Mouse (Mus musculus): Measurements from ENCODE around the gene Shh.

Gene Shh

DNA sequence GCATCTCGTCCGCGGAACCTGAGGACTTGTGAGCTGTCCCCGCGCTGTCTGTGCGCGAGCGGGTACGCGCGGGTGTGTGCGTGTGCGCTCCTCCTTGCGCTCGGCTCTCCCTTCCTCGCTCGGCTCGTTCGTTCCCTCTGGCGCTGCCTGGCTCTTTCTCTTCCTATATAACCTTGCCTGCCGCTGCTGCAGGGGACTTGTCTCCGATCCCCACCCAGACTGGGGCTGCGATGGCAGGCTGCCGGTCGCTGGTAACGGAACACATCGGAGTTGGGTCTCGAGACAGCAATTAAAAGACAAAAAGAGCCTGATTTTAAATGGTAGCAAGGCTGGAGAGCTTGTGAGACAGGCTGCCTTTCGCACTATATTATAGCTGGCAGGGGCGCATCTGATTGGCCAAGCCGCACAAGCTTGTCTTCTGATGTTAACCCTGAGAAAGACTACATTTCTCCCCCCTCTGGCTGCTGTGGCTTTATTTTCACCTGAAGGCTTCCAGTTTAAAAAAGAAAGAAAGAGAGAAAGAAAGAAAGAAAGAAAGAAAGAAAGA lies at the start of gene Shh:
Gene Shh, minus strand, starts transcription at position 497 of the 547 bp plus-strand sequence.
- no peak for DNase-seq

DNA sequence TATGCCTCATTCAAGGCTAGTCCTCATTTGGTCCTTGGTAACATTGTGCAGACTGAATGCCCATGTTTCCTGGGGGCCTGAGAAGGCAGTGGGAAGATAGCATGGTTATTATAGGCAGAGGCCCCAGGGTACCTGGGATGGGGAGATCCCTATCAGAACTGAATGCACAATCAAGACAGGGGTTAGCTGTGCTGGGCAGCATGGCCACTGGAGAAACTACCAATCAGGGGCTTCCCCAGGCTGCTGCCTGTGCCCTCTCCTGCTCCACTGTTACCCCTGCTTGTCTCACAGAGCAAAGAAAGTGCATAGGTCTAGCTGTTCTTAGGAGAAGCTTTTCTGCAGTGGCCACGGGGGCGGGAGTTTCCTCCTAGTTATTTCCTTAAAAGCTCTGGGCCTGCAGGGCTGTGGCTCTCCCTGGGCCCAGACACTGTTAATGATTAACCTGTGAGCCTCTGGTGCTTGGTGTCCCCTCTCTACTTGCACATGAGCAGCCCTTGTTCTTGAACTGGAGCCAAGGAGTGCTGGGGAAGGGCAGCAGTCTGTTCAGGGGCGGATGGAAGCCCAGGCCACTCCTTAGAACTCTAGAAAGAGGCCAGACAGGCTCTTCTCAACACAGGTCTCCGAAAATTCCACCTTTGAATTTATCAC lies 33.9 kb upstream of the Shh start:
- DNase-seq: no peak

DNA sequence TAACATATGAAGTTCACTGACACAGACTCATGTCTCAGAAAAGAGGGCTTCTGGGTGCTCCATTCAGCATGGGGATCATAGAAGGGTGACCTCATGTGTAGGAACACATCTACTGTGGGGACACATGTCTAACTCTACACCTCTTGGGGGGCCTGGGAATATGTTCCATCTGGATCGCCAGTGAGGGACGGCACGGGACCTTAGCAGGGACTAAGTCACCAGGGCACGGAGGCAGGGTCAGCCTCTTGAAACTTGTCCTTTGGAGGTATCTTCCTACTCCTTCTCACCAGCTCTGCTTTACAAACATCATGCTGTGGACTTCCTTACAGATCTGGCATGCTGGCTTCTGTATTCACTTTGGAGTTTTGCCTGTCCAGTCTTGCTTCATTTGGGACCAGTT lies 31.8 kb upstream of the Shh start:
- no peak for DNase-seq

DNA sequence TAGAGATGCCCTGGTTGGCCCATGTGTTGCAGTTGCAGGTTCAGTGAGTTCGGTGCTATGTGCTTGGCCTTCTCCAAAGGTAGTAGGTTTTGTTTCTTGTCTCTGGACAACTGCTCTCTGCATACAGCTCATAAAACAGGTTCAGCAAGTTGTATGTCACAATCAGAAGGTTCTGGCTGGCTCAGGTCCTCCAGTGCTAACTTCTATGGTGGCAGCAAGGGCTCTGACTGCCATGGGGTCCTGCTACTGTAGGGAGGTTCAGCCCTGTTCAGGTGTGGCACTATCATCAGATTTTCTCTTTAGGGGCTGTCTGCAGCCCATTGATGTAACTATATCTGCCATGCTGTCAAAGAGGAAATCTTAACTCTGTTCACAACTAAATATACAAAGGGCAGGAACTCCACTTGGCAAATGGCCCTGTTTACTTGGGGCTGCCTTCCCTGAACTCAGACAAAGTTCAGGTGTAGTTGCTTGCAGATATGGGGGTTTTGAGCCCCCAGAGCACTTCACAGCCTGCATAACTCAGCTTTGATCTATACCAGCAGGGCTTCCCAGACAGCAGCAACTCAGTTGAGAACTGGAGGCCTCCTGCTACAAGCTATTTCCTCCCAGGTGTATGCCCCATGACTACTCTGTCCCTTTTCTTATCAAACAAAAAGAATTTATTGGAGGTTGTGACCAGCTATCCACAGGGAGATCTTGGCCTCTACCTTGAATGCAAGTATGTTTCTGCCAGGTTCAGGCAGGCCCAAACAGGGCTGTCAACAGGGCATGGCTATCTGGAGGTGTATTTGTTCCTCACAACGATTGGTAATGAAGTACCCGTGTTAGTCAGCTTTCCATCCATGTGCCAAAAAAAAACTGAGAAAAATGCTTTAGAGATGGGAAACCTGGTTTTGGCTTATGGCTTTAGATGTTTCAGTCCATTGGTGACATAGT lies 28.9 kb upstream of the Shh start:
- DNase-seq: no peak

DNA sequence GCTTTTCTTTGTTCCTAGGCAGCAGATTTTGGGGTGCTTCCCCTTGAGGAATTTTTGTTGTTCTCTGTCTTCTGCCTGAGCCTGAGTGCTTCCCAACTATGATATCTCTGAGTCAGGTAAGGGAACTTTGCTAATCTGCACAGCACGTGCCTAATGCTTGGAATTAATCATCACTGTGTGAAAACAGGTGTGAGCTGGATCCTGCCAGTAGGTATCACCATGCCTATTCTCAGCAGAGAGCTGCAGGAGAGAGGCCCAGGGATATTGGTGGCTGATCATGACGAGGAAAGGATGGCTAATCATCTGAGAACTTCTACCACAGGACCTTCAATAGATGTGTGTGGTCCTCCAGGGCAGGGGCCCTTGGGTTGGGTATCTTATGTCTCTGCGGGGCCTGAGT lies 26.5 kb upstream of the Shh start:
- DNase-seq: no peak

DNA sequence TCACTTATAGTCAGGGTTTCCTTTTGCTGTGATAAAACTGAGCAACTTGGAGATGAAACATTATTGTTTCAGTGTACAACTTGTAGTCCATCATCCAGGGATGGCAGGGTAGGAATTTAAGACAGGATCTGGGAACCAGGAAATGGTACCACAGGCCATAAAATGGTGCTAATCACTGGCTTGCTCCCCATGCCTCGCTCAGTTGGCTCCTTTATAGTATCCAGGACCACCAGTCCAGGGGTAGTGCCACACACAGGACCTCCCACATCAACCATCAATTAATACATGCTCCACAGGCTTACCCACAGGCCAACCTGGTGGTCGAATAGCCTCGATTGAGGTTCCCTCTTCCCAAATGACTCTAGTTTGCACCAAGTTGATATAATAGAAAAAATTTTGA lies 15.9 kb upstream of the Shh start:
- no peak for DNase-seq

DNA sequence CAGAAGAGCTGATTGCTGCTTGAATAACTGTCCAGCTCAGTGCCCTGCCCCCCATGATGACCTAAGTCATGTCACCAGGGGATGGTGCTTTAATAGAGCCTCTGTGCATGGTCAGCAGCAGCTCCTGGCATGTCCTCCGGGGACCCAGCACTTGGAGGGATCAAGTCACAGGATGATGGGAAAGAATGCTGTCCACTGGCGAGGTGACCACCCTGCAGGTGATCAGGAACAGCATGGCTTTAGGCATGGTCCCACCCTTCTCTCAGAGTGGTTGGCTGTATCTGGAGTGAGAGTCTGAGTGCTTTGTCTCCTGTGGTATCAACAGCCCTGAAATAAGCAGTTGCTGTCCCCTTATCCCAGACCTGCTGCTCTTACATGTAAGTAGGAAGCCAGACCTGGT lies 14.7 kb upstream of the Shh start:
- DNase-seq: no peak

DNA sequence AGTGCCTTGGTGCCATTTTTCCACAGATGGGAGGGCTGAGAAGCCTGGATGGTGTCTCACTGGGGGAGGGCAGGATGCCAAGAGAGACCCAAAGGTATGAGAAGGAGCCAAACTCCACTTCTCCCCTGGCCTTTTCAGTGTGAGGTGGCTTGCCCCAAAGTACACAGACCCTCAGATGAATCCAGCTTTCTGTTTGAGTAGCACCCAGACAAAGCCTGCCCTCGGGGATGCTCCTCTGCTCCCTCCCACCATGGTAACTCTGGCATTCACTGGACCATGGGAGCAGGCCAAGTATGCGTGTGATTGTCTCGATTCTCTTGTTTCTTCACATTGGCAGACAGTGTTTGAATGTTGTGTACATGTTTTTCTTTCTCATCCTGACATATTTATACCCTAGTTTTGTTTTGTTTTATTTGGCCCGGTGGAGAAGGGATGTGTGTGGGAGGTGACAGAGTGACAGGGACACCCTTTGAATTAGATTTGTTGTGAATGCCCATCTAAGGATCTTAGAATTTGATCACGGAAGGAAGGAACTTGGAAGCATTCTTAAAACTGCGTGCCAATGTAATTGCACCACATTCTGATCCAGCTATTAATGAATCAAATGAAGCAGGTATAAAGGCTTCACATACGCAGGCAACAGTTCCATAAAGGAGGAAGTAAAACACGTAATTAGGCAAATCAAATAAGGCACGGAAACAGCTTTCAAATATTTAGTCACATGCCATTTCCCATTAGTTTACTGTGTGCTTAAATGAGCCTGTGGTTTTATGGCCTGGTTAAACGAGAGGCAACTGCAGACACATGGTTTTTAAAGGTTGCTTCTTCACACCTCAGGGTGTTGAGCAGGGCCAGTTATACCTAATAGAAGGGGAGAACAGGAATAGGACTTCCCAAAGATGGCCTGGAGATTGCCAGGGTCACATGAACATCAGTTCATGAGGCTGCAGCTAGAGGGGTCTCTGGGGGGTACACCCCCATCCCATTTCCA lies 9.6 kb upstream of the Shh start:
- DNase-seq: no peak

DNA sequence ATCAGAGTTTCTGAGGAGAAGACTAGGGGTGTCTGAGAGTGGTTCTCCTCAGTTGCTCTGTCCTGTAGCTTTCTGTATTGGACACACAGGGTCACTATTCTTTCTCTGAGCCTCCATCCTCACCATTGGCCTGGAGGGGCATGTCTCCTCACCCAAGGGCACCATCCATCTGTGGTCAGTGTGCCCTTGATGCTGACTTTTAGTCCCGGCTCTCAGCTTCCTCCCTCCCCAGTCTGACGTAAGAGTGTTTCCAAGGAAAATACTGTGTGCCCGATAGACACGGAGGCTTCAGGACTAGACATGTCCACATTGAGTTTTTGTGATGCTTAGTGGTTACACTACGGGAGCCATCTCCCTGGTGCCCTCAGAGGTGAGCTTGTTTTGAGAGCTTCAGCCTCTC lies 6.5 kb upstream of the Shh start:
- DNase-seq: no peak

DNA sequence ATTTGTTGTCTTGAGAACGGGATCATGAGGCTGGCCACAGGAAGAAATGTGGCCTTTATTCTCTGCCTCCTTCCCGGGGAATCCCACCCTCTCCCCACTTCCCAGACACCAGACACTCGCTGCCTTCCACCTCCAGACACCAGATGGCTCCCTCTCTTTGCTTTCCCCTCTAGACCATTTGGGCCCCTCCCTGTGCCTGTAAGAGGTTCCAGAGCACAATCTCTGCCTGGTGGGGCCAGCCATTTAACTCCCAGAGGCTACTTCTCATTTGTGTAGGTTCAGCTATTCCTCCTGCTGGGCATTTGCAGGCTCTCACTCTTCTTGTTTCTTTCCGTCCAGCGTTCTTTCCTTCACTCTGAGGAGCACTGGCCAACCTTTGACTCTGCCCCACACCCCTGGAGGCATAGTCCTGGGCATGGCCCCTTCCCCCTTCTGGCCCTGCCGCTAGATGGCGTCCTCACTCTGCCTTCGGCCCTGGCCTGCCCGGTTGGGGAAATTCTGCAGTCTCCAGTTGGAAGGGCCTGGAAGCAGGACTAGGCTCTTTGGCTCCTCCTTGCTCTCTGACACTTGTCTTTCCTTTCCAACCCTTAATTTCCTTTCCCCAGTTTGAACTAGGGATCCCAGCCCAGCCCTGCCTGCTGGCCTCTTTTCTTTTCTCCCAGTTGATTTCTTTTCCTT lies 2.6 kb upstream of the Shh start:
- DNase-seq: no peak

DNA sequence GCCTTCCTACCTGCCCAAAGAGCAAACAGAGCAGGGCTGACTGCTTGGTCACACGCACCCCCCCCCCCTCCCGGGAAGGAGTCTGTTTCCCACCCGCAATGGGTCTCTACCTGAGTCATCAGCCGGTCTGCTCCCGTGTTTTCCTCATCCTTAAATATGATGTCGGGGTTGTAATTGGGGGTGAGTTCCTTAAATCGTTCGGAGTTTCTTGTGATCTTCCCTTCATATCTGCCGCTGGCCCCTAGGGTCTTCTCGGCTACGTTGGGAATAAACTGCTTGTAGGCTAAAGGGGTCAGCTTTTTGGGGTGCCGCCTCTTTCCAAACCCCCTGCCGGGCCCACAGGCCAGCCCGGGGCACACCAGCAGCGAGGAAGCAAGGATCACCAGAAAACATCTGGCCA lies 705 bp downstream of the Shh start:
- no peak for DNase-seq

DNA sequence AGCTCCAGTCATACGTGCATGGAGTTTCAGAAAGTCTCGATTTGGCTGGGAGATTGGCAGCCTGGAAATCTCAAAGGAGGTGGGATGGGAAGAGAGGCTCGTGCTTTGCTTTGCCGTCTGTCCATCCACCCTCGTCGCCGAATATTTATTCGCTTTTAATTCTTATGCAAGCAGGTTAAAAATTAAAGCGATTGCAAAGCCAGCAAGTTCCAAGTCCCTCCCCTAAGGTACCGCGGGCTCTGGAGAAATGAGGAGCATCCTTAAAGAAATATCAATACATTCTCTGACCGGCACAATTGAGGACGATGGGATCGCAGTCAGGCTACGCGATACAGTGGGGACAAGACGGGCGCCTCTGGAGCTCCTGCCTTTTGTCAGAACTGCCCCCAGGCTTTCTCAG lies 1.5 kb downstream of the Shh start:
- no peak for DNase-seq

DNA sequence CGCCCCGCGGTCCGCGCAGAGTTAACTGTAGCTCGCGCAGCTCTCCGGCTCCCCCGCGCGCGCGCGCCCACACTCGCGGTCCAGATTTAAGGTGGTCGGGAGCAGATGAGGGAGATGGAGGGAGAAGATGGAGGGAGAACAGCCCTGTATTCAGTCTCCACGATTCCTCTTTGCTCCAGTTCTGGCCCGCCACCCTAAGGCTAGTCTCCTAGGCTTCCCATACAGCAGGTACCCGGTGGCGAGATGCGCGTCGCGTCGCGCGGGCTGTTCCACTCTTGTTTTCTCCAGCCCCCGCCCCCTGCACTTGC lies 2.0 kb downstream of the Shh start:
- DNase-seq: no peak

DNA sequence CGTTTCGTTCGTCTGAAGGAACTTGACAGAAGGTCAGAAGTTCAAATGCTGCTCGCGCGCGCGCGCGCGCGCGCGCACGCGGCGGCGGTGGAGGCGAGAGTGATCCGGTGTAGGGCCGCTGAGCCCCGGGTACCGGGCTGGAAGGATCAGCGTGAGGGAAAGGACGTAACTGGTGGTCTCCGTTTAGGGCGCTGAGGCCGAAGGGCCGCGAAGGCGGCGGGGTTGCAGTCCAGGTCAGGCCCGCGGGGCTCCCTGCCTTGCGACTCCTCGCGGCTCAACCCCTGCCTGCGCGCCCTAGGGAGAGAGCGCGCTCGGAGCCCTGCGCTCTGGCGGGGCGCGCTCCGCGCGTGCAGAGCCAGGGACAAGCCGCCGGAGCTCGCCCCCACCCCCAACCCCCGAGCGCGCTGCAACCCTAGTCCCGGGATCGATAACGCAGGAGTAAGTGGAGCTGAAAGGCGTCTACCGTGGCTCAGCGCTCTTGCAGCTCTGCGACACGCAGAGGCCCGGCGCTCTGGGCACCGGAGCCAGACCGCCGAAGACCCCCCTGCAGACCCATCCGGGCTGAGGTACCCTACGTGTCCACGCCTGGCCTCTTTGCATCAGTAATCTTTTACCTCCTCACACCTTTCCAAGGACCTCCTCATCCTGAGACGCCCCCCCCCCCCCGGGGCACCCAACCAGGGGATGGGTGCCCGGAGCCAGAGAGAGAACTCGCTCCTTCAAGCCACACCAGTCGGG lies 2.5 kb downstream of the Shh start:
- no peak for DNase-seq

DNA sequence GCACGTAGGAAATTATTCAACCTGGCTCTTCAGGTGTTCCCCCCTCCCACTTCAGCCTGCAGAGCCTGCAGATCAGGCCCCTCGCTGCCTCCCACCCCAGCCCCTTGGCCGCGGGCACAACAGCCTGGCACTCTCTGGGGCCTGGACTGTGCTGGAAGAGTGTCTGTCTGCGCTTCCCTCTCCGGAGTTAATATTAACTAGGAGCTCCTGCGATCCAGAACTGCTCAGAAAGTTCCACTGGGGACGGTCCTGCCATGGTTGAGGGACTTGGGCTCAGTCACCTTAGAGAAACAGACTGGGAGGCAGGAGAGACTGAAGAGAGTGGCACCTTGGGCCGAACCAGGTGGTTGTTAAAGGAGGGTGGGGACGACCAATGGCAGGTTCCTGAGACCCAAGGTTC lies 3.4 kb downstream of the Shh start:
- DNase-seq: no peak

DNA sequence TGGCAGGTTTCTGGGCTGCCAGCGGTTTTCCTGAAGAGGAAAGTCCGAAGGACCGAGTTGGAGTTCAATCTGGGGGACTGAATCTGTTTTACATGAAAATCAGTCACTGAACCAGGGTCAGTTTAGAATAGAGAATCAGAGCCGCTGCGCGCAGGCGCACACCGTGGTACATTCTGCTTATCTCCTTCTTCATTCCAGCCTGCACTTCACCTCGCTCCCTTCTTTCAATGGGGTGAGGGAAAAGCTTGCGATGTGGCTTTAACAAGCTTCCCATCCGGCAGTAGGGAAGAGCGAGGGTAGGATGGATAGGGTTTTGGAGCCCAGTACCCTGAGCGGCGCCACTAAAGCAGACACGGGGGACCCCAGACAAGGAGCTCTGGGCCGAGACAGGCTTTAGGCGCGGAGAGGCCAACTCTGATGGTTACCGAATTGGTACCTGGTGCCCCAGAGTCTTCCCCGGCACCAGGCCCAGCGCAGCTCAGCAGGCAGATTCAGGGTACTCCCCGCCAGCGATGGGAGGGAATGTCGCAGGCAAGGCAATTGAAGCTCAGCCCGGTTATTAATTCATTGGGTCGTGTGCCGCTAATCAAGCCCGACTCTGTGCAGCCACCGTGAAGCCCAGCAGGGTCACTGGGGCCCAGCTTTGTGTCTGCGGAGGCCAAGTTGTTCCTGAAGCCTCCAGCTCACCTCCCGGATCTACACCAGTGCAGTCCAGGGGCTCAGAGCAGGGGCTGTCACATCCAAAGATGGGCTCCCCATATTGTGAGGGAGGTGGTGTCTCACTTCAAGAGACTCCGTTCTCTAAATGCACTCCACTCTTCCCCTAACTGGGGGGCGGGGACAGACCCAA lies 4.1 kb downstream of the Shh start:
- no peak for DNase-seq

DNA sequence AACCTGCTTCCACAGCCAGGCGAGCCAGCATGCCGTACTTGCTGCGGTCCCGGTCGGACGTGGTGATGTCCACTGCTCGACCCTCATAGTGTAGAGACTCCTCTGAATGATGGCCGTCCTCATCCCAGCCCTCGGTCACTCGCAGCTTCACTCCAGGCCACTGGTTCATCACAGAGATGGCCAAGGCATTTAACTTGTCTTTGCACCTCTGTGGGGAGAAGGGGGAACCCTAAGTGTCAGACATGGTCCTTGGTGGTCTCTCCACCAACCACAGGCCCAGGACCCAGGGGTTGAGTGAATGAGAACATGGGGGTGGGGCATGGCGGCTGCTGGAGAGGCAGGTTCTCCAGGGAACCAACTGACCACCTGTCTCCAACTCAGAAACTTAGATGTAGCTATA lies 5.7 kb downstream of the Shh start:
- DNase-seq: no peak

DNA sequence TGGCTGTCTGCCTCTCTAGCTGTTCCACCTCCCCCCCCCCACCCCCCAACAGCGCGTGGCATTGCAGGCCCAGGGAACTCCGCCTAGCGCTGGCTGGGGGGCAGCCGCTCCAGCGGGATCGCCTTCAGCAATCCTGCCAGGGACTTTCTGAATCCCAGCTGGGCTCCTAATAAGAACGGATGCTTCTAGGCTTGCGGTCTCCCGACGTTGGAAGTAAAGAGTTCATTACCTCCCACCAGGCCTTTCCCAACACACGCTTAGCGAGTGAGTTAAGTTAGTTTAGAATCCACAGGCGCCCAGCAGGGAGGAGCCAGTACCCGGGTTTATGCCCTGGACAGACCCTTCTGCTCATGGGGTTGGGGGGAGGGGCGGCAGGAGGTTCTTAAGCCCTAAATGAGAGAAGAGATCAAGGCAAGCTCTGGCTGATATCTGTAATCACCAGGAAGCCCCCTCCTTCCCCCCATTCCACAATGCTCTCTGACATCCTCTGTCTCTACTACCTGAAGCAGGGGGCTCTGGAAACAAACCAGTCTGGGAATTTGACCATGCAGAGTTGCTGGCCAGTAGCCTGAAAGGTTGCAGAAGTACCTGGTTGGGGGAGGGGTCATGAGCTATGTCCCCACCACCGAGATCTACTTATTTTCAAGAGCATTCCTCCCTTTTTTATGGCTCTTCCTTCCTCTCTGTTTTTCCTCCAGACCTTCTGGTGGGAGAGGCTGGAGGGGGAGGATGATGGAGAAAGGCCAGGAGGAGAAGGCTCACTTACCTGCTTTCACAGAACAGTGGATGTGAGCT lies 6.3 kb downstream of the Shh start:
- no peak for DNase-seq

DNA sequence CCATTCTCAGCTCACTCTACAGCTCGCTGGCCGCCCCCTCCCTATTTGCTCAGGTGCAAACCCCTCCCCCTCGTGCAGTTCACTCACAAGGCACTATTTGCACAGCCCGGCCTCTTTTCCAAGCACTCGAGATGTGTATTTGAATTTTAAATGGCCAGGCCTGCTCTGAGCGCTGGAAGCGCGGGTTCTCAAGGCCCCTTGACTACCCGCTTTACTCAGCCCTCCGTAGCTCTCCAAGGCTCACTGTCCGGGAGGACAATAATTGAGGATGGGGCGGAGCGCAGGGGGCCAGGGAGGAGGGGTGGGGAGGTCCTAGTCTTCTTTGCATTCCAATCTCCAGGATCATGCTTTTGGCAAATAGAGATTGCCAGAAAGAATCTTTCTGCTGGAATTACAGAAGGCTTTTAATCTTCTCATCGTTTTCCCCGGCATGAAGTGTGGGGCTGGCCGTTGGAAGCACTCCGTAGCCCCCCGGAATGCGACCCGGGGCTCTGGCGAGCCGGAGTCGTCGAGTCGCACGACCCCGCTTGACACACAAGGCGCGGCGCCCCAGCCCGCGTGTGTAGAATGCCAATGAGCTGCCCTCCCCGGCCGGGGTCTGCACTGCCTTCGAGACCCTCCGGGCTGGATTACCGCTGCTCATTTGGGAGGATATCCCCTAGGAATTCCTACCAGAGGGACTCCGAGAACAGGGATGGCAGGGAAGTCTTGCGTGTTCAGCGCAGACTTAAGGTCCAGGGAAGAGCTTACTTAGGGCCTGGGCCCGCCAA lies 7.4 kb downstream of the Shh start:
- no peak for DNase-seq

All from thymus, postnatal 25 days (tissue).